Mouse (Mus musculus): Measurements from ENCODE around the gene Syce3. TPM values are rescaled to one million over a fixed set of nuclear protein-coding genes. Genes with fewer than 3 reads are reported as not detected.

Syce3 gene
- polyA plus RNA-seq, 1 experiment from 2014 or later = not detected

- ATAC-seq = no peak
- H3K36me3 ChIP-seq (ENCODE audit: control insufficient read depth, insufficient read depth, low read length) = peaks cover 13% of the 10 kb centered on the region
- peak overlapping the region; percentile 93 for H3K4me2 ChIP-seq (ENCODE audit: low read length)
- H3K27ac ChIP-seq (ENCODE audit: low read length) = no peak overlapping the region
- peak overlapping the region; percentile 78 for H3K9ac ChIP-seq (ENCODE audit: low read depth, low read length)
- peak overlapping the region; percentile 81 for H3K4me3 ChIP-seq (ENCODE audit: low read depth, low read length)
- no peaks in the 10 kb centered on the region for H3K27me3 ChIP-seq (ENCODE audit: control insufficient read depth, insufficient read depth, low read depth, low read length)
- H3K4me1 ChIP-seq (ENCODE audit: control insufficient read depth, insufficient read depth, low read length) = peaks cover 11% of the 10 kb centered on the region
- WGBS = 83% methylated on average over 19 of the region's 19 CpGs
- H3K9me3 ChIP-seq (replicated peaks; ENCODE audit: control insufficient read depth, low read length, poor library complexity, severe bottlenecking) = no peaks in the 10 kb centered on the region
Measured at GRCm38 (mm10) chr15:89428136-89428790, 18.0 kb upstream of the Syce3 start.

DNA sequence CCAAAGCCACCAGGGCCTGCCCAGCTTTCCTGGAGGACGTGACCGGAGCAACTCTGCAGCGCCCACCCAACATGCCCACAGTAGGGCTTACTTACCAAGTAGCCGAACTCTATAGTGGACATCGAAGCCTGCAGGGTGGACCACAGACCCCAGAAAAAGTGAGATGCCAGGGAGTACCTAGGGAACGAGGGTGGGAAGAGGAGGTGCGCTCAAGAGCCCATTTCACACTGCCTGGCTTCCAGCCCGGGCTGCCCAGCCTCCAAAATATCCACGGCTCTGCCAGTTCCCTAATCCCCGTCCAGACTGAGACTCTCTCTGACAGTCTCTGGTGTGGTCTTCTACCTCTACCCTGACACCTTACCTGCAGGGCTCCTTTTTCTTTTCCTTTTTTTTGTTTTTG is 16.4 kb upstream of the Syce3 start:
- no peak for ATAC-seq
- WGBS = 89% methylated on average over 10 of the region's 10 CpGs
- H3K9me3 ChIP-seq (replicated peaks; ENCODE audit: control insufficient read depth, low read length, poor library complexity, severe bottlenecking) = no peaks in the 10 kb centered on the region

DNA sequence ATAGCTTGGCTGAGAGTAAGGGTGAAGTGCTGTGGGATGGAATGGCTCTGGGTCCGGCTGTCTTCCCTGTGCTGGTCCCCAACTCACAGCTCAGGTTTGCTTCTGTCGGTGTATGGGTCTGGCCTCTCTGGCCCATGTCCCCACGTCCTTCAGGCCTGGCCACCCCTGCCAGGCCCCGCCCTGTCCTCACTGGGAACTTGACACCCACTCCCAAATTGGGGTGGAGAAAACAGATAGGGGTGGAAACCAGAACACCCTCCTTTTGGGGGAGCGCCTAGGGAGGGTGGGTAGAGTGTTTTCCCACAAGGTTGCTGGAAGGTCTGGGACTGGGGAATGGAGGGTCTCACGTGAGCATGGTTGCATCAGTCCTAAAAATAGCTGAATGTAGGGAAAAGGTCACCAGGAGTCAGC is 15.4 kb upstream of the Syce3 start, which contains the start of gene Cpt1b:
TSS of gene Cpt1b (minus strand) at position 153 of the 411 bp plus-strand sequence.
- peaks cover 17% of the 10 kb centered on the region for H3K36me3 ChIP-seq (ENCODE audit: control insufficient read depth, insufficient read depth, low read length)
- H3K27me3 ChIP-seq (ENCODE audit: control insufficient read depth, insufficient read depth, low read depth, low read length) = no peaks in the 10 kb centered on the region
- no peak within 1 kb of the TSS for H3K27ac ChIP-seq (ENCODE audit: low read length)
- no peaks in the 10 kb centered on the region for H3K9me3 ChIP-seq (replicated peaks; ENCODE audit: control insufficient read depth, low read length, poor library complexity, severe bottlenecking)
- WGBS = 46% methylated on average over 6 of the region's 6 CpGs
- H3K4me2 ChIP-seq (ENCODE audit: low read length) = no peak within 1 kb of the TSS
- no peak within 1 kb of the TSS for H3K4me3 ChIP-seq (ENCODE audit: low read depth, low read length)
- no peak within 1 kb of the TSS for H3K9ac ChIP-seq (ENCODE audit: low read depth, low read length)
- H3K4me1 ChIP-seq (ENCODE audit: control insufficient read depth, insufficient read depth, low read length) = peaks cover 9% of the 10 kb centered on the region
- ATAC-seq = no peak

More for the DNA sequence above, 16.4 kb upstream of the Syce3 start:
- no peak overlapping the region for H3K4me2 ChIP-seq (ENCODE audit: low read length)
- no peak overlapping the region for H3K9ac ChIP-seq (ENCODE audit: low read depth, low read length)
- H3K27ac ChIP-seq (ENCODE audit: low read length) = no peak overlapping the region
- H3K27me3 ChIP-seq (ENCODE audit: control insufficient read depth, insufficient read depth, low read depth, low read length) = no peaks in the 10 kb centered on the region
- H3K4me1 ChIP-seq (ENCODE audit: control insufficient read depth, insufficient read depth, low read length) = peaks cover 11% of the 10 kb centered on the region
- peaks cover 15% of the 10 kb centered on the region for H3K36me3 ChIP-seq (ENCODE audit: control insufficient read depth, insufficient read depth, low read length)
- no peak overlapping the region for H3K4me3 ChIP-seq (ENCODE audit: low read depth, low read length)

DNA sequence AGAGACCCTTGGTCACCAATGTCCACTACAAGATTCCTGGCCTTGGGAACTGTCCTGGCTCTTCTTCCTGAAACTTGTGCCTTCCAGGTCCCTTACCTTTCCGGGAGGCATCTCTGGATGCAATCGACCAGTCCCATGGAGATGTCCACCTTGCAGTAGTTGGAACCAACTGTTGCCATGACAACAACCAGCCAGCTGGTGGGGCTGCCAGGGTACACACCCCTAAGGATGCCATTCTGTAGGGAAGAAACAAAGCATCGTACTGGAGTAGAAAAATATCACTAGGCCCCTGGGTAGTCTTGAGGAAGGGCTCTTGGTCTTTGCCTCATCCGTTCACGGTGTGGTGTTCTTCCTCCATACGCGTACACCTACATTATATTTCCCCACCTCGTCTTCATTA is 14.3 kb upstream of the Syce3 start:
- WGBS = 83% methylated on average over 8 of the region's 8 CpGs
- Histone ChIP-seq H3K36me3 (ENCODE audit: control insufficient read depth, insufficient read depth, low read length) (peaks cover 20% of the 10 kb centered on the region), H3K4me3 (ENCODE audit: low read depth, low read length) (no peak overlapping the region), H3K9ac (ENCODE audit: low read depth, low read length) (no peak overlapping the region), H3K27me3 (ENCODE audit: control insufficient read depth, insufficient read depth, low read depth, low read length) (no peaks in the 10 kb centered on the region), H3K27ac (ENCODE audit: low read length) (no peak overlapping the region), H3K4me1 (ENCODE audit: control insufficient read depth, insufficient read depth, low read length) (peaks cover 9% of the 10 kb centered on the region), H3K4me2 (ENCODE audit: low read length) (no peak overlapping the region), H3K9me3 (replicated peaks; ENCODE audit: control insufficient read depth, low read length, poor library complexity, severe bottlenecking) (no peaks in the 10 kb centered on the region)
- no peak for ATAC-seq

DNA sequence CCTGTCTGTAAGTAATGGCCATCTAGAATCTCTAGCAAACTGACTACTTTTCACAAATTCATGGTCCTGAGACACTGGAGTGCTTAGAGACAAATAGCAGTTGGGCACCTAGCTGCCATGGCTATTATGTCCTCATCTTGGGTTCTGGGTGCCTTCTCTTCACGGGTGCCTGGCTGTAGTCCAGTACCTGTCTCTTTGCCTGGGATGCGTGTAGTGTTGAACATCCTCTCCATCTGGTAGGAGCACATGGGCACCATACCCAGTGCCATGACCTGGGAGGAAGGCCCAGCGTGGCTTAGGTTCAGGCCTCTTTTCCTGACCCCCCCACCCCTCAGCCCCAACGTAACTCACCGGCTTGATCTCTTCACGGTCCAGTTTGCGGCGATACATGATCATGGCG is 11.6 kb upstream of the Syce3 start:
- peaks cover 24% of the 10 kb centered on the region for H3K36me3 ChIP-seq (ENCODE audit: control insufficient read depth, insufficient read depth, low read length)
- 93% methylated on average over 9 of the region's 9 CpGs for WGBS
- H3K9me3 ChIP-seq (replicated peaks; ENCODE audit: control insufficient read depth, low read length, poor library complexity, severe bottlenecking) = no peaks in the 10 kb centered on the region
- no peaks in the 10 kb centered on the region for H3K27me3 ChIP-seq (ENCODE audit: control insufficient read depth, insufficient read depth, low read depth, low read length)
- no peak for ATAC-seq
- no peak overlapping the region for H3K9ac ChIP-seq (ENCODE audit: low read depth, low read length)
- no peak overlapping the region for H3K27ac ChIP-seq (ENCODE audit: low read length)
- no peak overlapping the region for H3K4me3 ChIP-seq (ENCODE audit: low read depth, low read length)
- H3K4me1 ChIP-seq (ENCODE audit: control insufficient read depth, insufficient read depth, low read length) = no peaks in the 10 kb centered on the region
- no peak overlapping the region for H3K4me2 ChIP-seq (ENCODE audit: low read length)

GRCm38 (mm10) chr15:89415282-89415681 is 5.0 kb upstream of the Syce3 start:
- 90% methylated on average over 8 of the region's 8 CpGs for WGBS
- peaks cover 9% of the 10 kb centered on the region; the same call in 1 of the 2 replicates for H3K36me3 ChIP-seq (ENCODE audit: control insufficient read depth, insufficient read depth, low read length)
- H3K4me1 ChIP-seq (ENCODE audit: control insufficient read depth, insufficient read depth, low read length) = no peaks in the 10 kb centered on the region
- no peaks in the 10 kb centered on the region for H3K9me3 ChIP-seq (replicated peaks; ENCODE audit: control insufficient read depth, low read length, poor library complexity, severe bottlenecking)
- H3K27ac ChIP-seq (ENCODE audit: low read length) = no peak overlapping the region
- no peak overlapping the region for H3K4me2 ChIP-seq (ENCODE audit: low read length)
- H3K4me3 ChIP-seq (ENCODE audit: low read depth, low read length) = no peak overlapping the region
- ATAC-seq = no peak
- H3K27me3 ChIP-seq (ENCODE audit: control insufficient read depth, insufficient read depth, low read depth, low read length) = no peaks in the 10 kb centered on the region
- H3K9ac ChIP-seq (ENCODE audit: low read depth, low read length) = no peak overlapping the region

DNA sequence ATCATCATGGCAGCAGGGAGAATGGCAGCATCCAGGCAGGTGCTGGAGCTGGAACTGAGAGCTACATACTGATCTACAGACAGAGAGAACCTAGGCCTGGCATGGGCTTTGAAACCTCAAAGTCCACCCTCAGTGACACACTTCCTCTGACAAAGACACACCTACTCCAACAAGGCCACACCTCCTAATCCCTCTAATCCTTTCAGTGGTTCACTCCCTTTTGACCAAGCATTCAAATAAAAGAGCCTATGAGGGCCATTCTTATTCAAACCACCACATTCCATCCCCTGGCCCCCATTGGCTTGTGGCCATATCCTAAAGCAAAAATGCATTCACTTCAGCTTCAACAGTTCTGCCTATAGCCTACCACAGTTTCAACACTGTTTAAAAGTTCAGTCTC is 3.6 kb downstream of the Syce3 start:
- no peaks in the 10 kb centered on the region for H3K36me3 ChIP-seq (ENCODE audit: control insufficient read depth, insufficient read depth, low read length)
- no peak overlapping the region for H3K4me2 ChIP-seq (ENCODE audit: low read length)
- H3K4me1 ChIP-seq (ENCODE audit: control insufficient read depth, insufficient read depth, low read length) = no peaks in the 10 kb centered on the region
- H3K27ac ChIP-seq (ENCODE audit: low read length) = no peak overlapping the region
- no peak for ATAC-seq
- H3K9me3 ChIP-seq (replicated peaks; ENCODE audit: control insufficient read depth, low read length, poor library complexity, severe bottlenecking) = peaks cover 3% of the 10 kb centered on the region; the same call in 1 of the 2 replicates
- H3K4me3 ChIP-seq (ENCODE audit: low read depth, low read length) = no peak overlapping the region
- no peak overlapping the region for H3K9ac ChIP-seq (ENCODE audit: low read depth, low read length)
- H3K27me3 ChIP-seq (ENCODE audit: control insufficient read depth, insufficient read depth, low read depth, low read length) = no peaks in the 10 kb centered on the region

DNA sequence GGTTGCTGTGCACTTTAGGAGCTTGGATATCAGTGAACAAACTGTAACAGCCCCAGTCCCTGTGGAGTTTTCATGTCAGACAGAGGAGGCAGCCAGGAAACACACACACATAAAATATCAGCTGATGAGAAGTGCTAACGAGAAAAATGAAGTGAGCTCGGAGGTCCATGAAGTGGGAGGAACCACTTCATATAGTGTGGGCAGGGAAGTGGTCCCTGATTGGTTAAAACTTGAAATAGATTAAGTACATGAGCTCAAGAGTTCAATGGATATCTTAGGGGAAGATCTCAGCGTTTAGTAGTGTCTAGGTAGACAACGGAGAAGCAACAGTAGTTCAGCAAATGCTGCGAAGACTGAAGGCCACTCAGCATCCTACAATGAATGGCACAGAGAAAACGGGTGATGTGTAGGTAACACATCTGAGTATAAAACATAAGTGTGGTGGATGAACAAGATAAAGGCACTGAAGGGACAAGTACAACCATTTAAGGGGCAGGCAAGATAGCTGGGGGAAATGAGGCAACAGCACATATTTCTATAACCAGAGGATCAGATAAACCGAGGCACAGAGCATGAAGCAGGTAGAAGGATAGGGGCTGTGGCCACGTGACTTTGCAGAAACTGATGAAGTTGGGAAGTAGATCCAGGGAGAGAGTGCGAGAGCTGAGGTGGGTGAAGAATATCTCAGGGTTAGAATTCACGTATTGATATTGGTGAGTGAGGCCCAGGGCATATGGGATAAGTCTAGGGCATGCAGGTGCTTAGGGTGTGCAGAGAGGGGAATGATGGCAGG is 5.3 kb downstream of the Syce3 start:
- no peak for ATAC-seq
- H3K4me2 ChIP-seq (ENCODE audit: low read length) = no peak overlapping the region
- H3K9me3 ChIP-seq (replicated peaks; ENCODE audit: control insufficient read depth, low read length, poor library complexity, severe bottlenecking) = peaks cover 3% of the 10 kb centered on the region; the same call in 1 of the 2 replicates
- H3K4me1 ChIP-seq (ENCODE audit: control insufficient read depth, insufficient read depth, low read length) = no peaks in the 10 kb centered on the region
- no peaks in the 10 kb centered on the region for H3K36me3 ChIP-seq (ENCODE audit: control insufficient read depth, insufficient read depth, low read length)
- H3K27me3 ChIP-seq (ENCODE audit: control insufficient read depth, insufficient read depth, low read depth, low read length) = no peaks in the 10 kb centered on the region
- H3K27ac ChIP-seq (ENCODE audit: low read length) = no peak overlapping the region
- WGBS = 87% methylated on average over 10 of the region's 10 CpGs
- no peak overlapping the region for H3K4me3 ChIP-seq (ENCODE audit: low read depth, low read length)
- H3K9ac ChIP-seq (ENCODE audit: low read depth, low read length) = no peak overlapping the region

- 94% methylated on average over 1 of the region's 1 CpGs for WGBS
- no peak overlapping the region for H3K4me2 ChIP-seq (ENCODE audit: low read length)
- H3K27me3 ChIP-seq (ENCODE audit: control insufficient read depth, insufficient read depth, low read depth, low read length) = no peaks in the 10 kb centered on the region
- no peak overlapping the region for H3K27ac ChIP-seq (ENCODE audit: low read length)
- no peaks in the 10 kb centered on the region for H3K4me1 ChIP-seq (ENCODE audit: control insufficient read depth, insufficient read depth, low read length)
- H3K9me3 ChIP-seq (replicated peaks; ENCODE audit: control insufficient read depth, low read length, poor library complexity, severe bottlenecking) = 0 out of 2 replicates have a peak, but pooled peaks cover 3% of the 10 kb centered on the region
- no peak overlapping the region for H3K4me3 ChIP-seq (ENCODE audit: low read depth, low read length)
- no peak for ATAC-seq
- no peaks in the 10 kb centered on the region for H3K36me3 ChIP-seq (ENCODE audit: control insufficient read depth, insufficient read depth, low read length)
- no peak overlapping the region for H3K9ac ChIP-seq (ENCODE audit: low read depth, low read length)
Measured at GRCm38 (mm10) chr15:89402471-89402870, 7.8 kb downstream of the Syce3 start.

Measured in midbrain, embryonic 16.5 days (tissue).